Mouse (Mus musculus) embryonic facial prominence, embryonic 14.5 days (tissue): ENCODE measurements at regions not wholly inside any gene's neighbourhood (a gene's known extent, or its start where the extent isn't known, plus 50 kb on each side); places are given as distances from the start of the nearest gene placed in this dataset.

Experiments
- ATAC-seq: fragments of 200-750 bp; cut with Nextera tagmentation; 2 replicates; pipeline ENCODE4 v1.8.0; 2017; ENCODE audit warnings: low read depth, moderate number of reproducible peaks, moderate TSS enrichment
- DNase-seq: peaks from one replicate; pipeline ENCODE4 v3.0.0-alpha.2; 2015; ENCODE audit warnings: low spot score
- H3K27ac ChIP-seq: fragments of 300-500 bp; sonication (generic); replicated peaks from 2 replicates; pipeline ENCODE4 v1.5.1; 2014; ENCODE audit warnings: low read depth, mild to moderate bottlenecking, low read length, moderate library complexity
- H3K27me3 ChIP-seq: fragments of 300-500 bp; sonication (generic); replicated peaks from 2 replicates; pipeline ENCODE4 v1.6.1; 2014; ENCODE audit warnings: low read length; ENCODE audit not compliant: control insufficient read depth, insufficient read depth
- H3K36me3 ChIP-seq: fragments of 300-500 bp; sonication (generic); 2 replicates; pipeline ENCODE4 v1.6.1; 2014; ENCODE audit warnings: low read length, mixed read lengths; ENCODE audit not compliant: control insufficient read depth, insufficient read depth
- H3K4me1 ChIP-seq: fragments of 300-500 bp; sonication (generic); 2 replicates; pipeline ENCODE4 v1.6.1; 2014; ENCODE audit warnings: antibody characterized with exemption, low read length; ENCODE audit not compliant: control insufficient read depth, insufficient read depth
- H3K4me2 ChIP-seq: fragments of 300-500 bp; sonication (generic); 2 replicates; pipeline ENCODE4 v1.6.1; 2014; ENCODE audit warnings: low read depth, mild to moderate bottlenecking, low read length, moderate library complexity, mixed read lengths
- H3K4me3 ChIP-seq: fragments of 300-500 bp; sonication (generic); 2 replicates; pipeline ENCODE4 v1.5.1; 2014; ENCODE audit warnings: low read depth, mild to moderate bottlenecking, low read length
- H3K9ac ChIP-seq: fragments of 300-500 bp; sonication (generic); 2 replicates; pipeline ENCODE4 v1.6.1; 2014; ENCODE audit warnings: low read depth, mild to moderate bottlenecking, low read length, moderate library complexity, mixed read lengths
- H3K9me3 ChIP-seq: fragments of 300-500 bp; sonication (generic); 2 replicates; pipeline ENCODE4 v1.6.1; 2016; ENCODE audit warnings: low read length; ENCODE audit not compliant: control insufficient read depth
- WGBS: fragments of 180-500 bp; shearing (Covaris S2); extraction: QIAGEN DNeasy Blood & Tissue Kit; methylation state at CpG from one replicate; pipeline ENCODE4 v1.1.7; 2014; 5-methylcytosine and 5-hydroxymethylcytosine counted together

DNA sequence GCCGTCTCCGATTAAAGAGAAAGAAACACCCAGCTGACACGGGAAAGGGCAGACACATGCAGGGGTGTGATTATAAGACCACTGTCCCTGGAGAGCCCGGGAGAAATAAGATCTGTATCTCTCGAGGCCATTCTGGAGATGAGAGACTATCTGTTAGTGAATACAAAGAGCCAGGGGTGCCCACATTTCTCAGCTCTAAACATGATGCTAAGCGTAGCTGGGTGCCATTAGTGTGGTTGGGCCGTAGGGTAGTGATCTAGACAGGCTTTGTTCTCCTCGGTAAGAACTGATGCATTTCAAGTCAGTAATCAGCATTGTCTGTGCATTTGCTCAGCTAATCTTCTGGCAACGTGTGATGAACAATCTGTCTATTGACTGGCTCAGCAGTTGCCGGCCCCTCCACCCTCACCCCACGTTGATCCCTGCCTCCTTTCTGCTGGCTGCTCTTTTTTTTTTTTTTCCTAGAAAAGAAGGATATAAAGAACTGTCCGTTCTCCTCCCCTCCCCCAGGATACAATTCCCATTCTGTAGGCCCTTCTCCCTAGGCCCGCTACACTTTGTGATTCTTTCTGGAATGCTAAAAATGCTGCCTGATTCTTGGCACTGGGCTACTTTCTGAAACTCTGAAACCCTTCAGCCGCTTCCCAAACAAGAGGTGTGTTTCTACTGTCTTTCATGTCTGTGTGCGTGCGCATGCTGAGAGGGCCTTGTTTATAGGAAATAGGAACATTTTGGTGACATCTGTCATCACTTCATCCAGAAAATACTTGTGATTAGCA, 492.8 kb upstream of the Cited2 start:
- no peaks in the 10 kb centered on the region for H3K36me3 ChIP-seq
- peak overlapping the region; percentile 39 for H3K4me2 ChIP-seq
- H3K4me1 ChIP-seq: peaks cover 14% of the 10 kb centered on the region
- peak; percentile 86 for ATAC-seq
- peak overlapping the region; percentile 29 for H3K27ac ChIP-seq
- WGBS: 5% methylated on average over 16 of the region's 16 CpGs
- H3K9ac ChIP-seq: peak overlapping the region; percentile 10; the same call in 1 of the 2 replicates
- H3K27me3 ChIP-seq: no peaks in the 10 kb centered on the region
- no peak overlapping the region for H3K4me3 ChIP-seq
- no peaks in the 10 kb centered on the region for H3K9me3 ChIP-seq
- peak; percentile 77 for DNase-seq

DNA sequence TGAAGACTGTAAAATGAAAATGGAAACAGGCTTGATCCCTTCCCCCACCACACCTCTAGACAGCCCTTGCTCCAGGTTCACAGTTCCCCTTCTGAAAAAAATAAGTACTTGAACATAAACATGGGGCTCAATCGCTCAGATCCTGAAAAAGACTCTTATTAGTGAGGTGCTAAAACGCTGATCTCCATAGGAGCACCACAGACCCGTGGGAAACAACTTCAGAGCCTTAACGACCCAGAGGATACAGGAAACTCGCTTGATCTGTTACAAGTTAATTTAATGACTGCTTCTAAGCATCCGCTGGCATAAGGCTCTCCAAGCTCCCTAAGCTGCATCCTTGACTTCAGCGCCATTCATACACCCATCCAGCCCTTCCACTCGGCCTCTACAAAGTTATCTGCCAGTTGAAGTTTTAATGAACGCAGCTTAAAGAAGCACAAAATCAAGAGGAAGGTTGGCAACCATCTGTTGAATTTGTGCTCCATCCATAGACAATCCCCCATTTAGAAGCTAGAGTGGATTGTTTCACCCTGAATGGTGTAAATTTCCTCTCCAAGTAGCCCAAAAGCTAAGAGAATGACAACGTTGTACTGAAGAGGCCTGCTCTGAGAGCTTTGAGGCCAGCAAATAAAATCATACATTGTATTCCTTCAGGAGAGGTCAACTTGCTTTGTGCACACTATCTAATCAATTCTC, 486.9 kb upstream of the Cited2 start:
- Histone ChIP-seq H3K27me3 (no peaks in the 10 kb centered on the region), H3K9ac (no peak overlapping the region), H3K4me3 (no peak overlapping the region), H3K36me3 (no peaks in the 10 kb centered on the region), H3K9me3 (no peaks in the 10 kb centered on the region), H3K27ac (no peak overlapping the region), H3K4me1 (peaks cover 14% of the 10 kb centered on the region), H3K4me2 (no peak overlapping the region)
- DNase-seq (no peak), ATAC-seq (no peak)
- WGBS: 36% methylated on average over 10 of the region's 10 CpGs

- no peak overlapping the region for H3K27ac ChIP-seq
- no peak overlapping the region for H3K4me3 ChIP-seq
- 40% methylated on average over 2 of the region's 2 CpGs for WGBS
- H3K4me2 ChIP-seq: no peak overlapping the region
- no peaks in the 10 kb centered on the region for H3K27me3 ChIP-seq
- no peak for ATAC-seq
- H3K9ac ChIP-seq: no peak overlapping the region
- H3K36me3 ChIP-seq: no peaks in the 10 kb centered on the region
- no peak for DNase-seq
- peaks cover 10% of the 10 kb centered on the region for H3K4me1 ChIP-seq
- H3K9me3 ChIP-seq: no peaks in the 10 kb centered on the region
These were observed 486.3 kb upstream of the Cited2 start for GRCm38 (mm10) chr10:17236761-17237160.

DNA sequence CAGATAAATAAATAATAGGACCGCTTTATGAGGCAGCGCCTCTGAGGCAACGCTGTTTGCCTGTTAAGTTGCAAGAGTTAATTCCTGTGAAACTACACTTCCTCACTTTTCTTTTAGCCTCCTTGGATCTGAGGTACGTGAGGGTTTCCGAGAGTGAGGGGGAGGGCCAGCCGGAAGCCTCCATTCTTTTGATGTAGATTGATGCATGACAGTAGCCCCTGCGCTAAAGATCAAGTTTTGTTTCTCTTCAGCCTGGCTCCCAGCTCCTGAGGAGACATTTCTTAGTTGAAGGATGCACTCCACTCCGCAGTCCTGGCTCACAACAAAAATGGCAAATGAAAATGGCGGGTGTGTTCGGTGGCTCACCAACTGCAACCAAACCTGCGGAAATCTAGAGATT, 485.6 kb upstream of the Cited2 start:
- H3K9ac ChIP-seq: no peak overlapping the region
- no peaks in the 10 kb centered on the region for H3K36me3 ChIP-seq
- DNase-seq: no peak
- 42% methylated on average over 11 of the region's 11 CpGs for WGBS
- no peak overlapping the region for H3K4me3 ChIP-seq
- no peak for ATAC-seq
- no peaks in the 10 kb centered on the region for H3K9me3 ChIP-seq
- no peak overlapping the region for H3K4me2 ChIP-seq
- peaks cover 10% of the 10 kb centered on the region for H3K4me1 ChIP-seq
- no peaks in the 10 kb centered on the region for H3K27me3 ChIP-seq
- no peak overlapping the region for H3K27ac ChIP-seq

DNA sequence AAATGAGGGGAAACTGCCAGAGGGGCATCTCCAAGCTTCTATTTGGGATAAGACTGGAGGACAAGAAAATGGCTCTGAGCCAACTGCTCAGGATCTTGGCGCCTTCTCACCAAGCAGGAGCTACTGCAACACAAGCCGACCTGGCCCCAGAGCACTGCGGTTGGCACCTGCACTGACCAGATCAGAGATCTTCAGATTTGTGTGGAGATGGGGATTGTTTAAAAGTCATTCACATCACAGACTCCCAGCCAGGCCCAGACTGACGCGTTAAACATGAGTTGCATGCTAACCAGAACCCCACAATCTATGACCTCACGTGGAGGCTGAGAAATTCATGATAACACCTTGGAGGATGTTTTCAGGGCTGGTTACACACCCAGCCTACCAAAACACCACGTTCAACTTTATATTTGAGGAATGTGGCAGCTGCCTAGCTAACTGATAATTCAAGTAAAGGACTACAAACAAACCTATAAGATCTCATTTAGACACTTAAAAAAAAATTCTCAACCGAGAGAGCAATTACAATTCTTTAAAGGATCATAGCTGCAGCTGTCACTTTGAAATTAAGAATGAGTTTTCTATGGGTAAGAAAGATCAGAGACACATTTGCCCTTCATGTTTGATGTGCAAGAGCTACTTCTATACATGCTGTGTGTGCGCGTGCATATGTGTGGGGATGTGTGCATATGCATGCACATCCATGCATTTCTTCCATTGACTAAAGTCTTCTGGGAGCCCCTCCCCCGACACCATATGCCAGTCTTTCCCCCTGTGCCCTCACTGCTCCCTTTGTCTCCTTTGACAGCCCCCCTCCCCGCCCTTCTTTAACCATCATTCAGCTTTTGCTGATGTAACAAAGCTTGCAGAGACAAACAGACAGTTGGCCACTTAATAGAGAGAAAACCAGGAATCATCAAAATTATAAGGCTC, 484.8 kb upstream of the Cited2 start:
- H3K4me2 ChIP-seq: no peak overlapping the region
- no peak overlapping the region for H3K27ac ChIP-seq
- H3K36me3 ChIP-seq: no peaks in the 10 kb centered on the region
- H3K4me1 ChIP-seq: peaks cover 10% of the 10 kb centered on the region
- H3K9me3 ChIP-seq: no peaks in the 10 kb centered on the region
- no peak overlapping the region for H3K9ac ChIP-seq
- ATAC-seq (no peak), DNase-seq (no peak)
- no peaks in the 10 kb centered on the region for H3K27me3 ChIP-seq
- WGBS: 72% methylated on average over 12 of the region's 12 CpGs
- no peak overlapping the region for H3K4me3 ChIP-seq

DNA sequence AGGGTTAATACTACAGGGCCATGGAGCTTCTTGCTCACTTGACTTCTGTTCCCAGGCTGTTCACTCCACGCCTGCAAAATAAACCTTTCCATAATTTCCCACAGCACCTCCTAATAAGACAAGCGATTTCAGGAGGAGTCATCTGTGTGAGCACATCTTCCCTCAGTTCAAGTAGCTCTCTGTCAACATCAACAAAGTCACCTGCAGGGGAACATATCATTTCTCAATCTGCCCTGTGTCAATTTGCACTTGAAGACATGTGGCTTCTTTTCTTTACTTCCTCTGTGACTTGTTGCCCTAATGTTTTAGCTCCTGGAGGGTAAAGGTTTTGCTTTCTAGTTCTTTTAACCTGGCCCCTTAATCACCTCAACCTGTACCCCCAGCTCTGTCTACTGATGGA, 474.7 kb upstream of the Cited2 start:
- H3K9ac ChIP-seq: no peak overlapping the region
- H3K36me3 ChIP-seq: no peaks in the 10 kb centered on the region
- WGBS: 50% methylated on average over 2 of the region's 2 CpGs
- no peak overlapping the region for H3K4me3 ChIP-seq
- DNase-seq (no peak), ATAC-seq (no peak)
- no peaks in the 10 kb centered on the region for H3K27me3 ChIP-seq
- peaks cover 4% of the 10 kb centered on the region; the same call in 1 of the 2 replicates for H3K4me1 ChIP-seq
- no peak overlapping the region for H3K4me2 ChIP-seq
- no peak overlapping the region for H3K27ac ChIP-seq
- no peaks in the 10 kb centered on the region for H3K9me3 ChIP-seq

DNA sequence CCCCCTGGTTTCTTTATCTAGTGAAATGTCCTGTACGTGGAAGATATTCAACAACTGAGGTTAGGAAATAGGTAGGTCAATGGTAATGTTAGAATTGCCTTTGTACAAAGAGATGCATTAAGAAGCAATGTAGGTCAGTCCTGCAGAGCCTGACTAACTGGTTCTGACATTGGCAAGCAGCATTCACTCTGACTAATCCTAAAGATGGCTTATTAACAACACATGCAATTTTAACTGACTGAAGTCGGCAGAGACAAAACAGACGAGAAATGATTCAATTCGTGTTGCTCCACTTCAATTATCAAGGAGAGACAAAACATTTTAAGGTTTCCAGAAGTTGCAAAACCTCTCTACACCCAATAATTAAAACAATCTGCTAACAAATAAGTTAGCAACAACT, 470.0 kb upstream of the Cited2 start:
- no peak for ATAC-seq
- Histone ChIP-seq H3K4me1 (peaks cover 11% of the 10 kb centered on the region; the same call in 1 of the 2 replicates), H3K4me2 (no peak overlapping the region), H3K9me3 (no peaks in the 10 kb centered on the region), H3K4me3 (no peak overlapping the region), H3K9ac (no peak overlapping the region), H3K27ac (no peak overlapping the region), H3K36me3 (no peaks in the 10 kb centered on the region), H3K27me3 (no peaks in the 10 kb centered on the region)
- 19% methylated on average over 4 of the region's 4 CpGs for WGBS
- peak; percentile 70 for DNase-seq

DNA sequence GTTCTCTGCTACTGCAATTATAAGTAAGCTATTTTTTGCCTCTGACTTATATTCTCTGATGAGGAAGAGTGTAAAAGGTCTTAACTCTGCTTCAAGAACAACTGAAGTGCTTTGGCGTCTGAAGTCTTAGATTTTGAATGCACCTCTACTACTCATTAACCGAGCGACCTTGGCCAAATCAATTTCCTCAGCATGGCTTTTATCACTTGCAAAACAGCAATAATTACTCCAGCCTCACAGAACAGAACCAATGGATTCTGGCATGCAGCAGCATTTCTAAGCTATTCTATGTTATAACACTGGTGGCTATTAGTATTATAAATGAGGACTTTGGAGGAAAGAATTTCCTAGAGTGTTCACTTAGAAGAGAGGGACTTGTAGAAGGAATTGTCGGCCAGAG, 462.9 kb upstream of the Cited2 start:
- Histone ChIP-seq H3K4me2 (no peak overlapping the region), H3K4me1 (peaks cover 7% of the 10 kb centered on the region; the same call in 1 of the 2 replicates), H3K36me3 (no peaks in the 10 kb centered on the region), H3K27ac (no peak overlapping the region), H3K9me3 (no peaks in the 10 kb centered on the region), H3K9ac (no peak overlapping the region), H3K4me3 (no peak overlapping the region), H3K27me3 (no peaks in the 10 kb centered on the region)
- no peak for DNase-seq
- no peak for ATAC-seq
- WGBS: 71% methylated on average over 4 of the region's 4 CpGs
